Mouse (Mus musculus) small intestine, adult 2 months (tissue): ENCODE results near the gene Lin28a.

Experiments
- CTCF ChIP-seq: fragments of 200-500 bp; IDR thresholded peaks from 2 replicates; pipeline ENCODE4 v1.5.1; 2012; ENCODE audit warnings: low read depth, mild to moderate bottlenecking, control low read depth, inconsistent platforms, low read length, moderate library complexity, mixed read lengths; ENCODE audit not compliant: insufficient replicate concordance, insufficient read length; ENCODE audit errors: extremely low read depth
- POLR2A ChIP-seq: fragments of 200-500 bp; IDR thresholded peaks from 2 replicates; pipeline ENCODE4 v1.6.1; 2012; ENCODE audit warnings: low read depth, mild to moderate bottlenecking, control low read depth, inconsistent platforms, low read length, moderate library complexity

- TF ChIP-seq POLR2A, result no peak
- no peak for TF ChIP-seq CTCF
Measured at GRCm38 (mm10) chr4:134002246-134002645, 16.4 kb downstream of the Lin28a start.
